Mouse (Mus musculus): ENCODE measurements around the gene Pdgfc. TPM values are rescaled to one million over a fixed set of nuclear protein-coding genes. Genes with fewer than 3 reads are reported as not detected.

Pdgfc gene
- polyA plus RNA-seq, 1 experiment = 6.2 TPM

- TF ChIP-seq POLR2A (IDR thresholded peaks at IDR 0.05; ENCODE audit: borderline replicate concordance, extremely low read depth, insufficient read depth, insufficient read length, poor library complexity, severe bottlenecking) (no peak), CTCF (IDR thresholded peaks at IDR 0.05; ENCODE audit: borderline replicate concordance, extremely low read depth, insufficient read depth, insufficient read length) (no peak)
- no peak for DNase-seq (ENCODE audit: low read depth)
Measured at GRCm38 (mm10) chr3:81029909-81030308, 6.3 kb upstream of the Pdgfc start.

- no peak for TF ChIP-seq CTCF (IDR thresholded peaks at IDR 0.05; ENCODE audit: borderline replicate concordance, extremely low read depth, insufficient read depth, insufficient read length)
- TF ChIP-seq POLR2A (IDR thresholded peaks at IDR 0.05; ENCODE audit: borderline replicate concordance, extremely low read depth, insufficient read depth, insufficient read length, poor library complexity, severe bottlenecking) = no peak
- DNase-seq (ENCODE audit: low read depth) = no peak
Measured at GRCm38 (mm10) chr3:81030311-81030710, 5.9 kb upstream of the Pdgfc start.

GRCm38 (mm10) chr3:81032014-81032413, 4.2 kb upstream of the Pdgfc start:
- TF ChIP-seq POLR2A (IDR thresholded peaks at IDR 0.05; ENCODE audit: borderline replicate concordance, extremely low read depth, insufficient read depth, insufficient read length, poor library complexity, severe bottlenecking) (no peak), CTCF (IDR thresholded peaks at IDR 0.05; ENCODE audit: borderline replicate concordance, extremely low read depth, insufficient read depth, insufficient read length) (no peak)
- DNase-seq (ENCODE audit: low read depth) = no peak

- TF ChIP-seq POLR2A (IDR thresholded peaks at IDR 0.05; ENCODE audit: borderline replicate concordance, extremely low read depth, insufficient read depth, insufficient read length, poor library complexity, severe bottlenecking) = no peak
- TF ChIP-seq CTCF (IDR thresholded peaks at IDR 0.05; ENCODE audit: borderline replicate concordance, extremely low read depth, insufficient read depth, insufficient read length) = no peak
- DNase-seq (ENCODE audit: low read depth) = no peak
Measured at GRCm38 (mm10) chr3:81034336-81035102, 1.7 kb upstream of the Pdgfc start.

GRCm38 (mm10) chr3:81036554-81037311, 517 bp downstream of the Pdgfc start:
- peak; percentile 80 for DNase-seq (ENCODE audit: low read depth)
- TF ChIP-seq CTCF (IDR thresholded peaks at IDR 0.05; ENCODE audit: borderline replicate concordance, extremely low read depth, insufficient read depth, insufficient read length) = no peak
- 0 out of 2 replicates have a peak, but pooled peaks have one; percentile 10 for TF ChIP-seq POLR2A (IDR thresholded peaks at IDR 0.05; ENCODE audit: borderline replicate concordance, extremely low read depth, insufficient read depth, insufficient read length, poor library complexity, severe bottlenecking)

- DNase-seq (ENCODE audit: low read depth) = peak; percentile 74
- TF ChIP-seq POLR2A (IDR thresholded peaks at IDR 0.05; ENCODE audit: borderline replicate concordance, extremely low read depth, insufficient read depth, insufficient read length, poor library complexity, severe bottlenecking) = no peak
Measured at GRCm38 (mm10) chr3:81037312-81037859, 1.2 kb downstream of the Pdgfc start.

GRCm38 (mm10) chr3:81039131-81039653, 3.0 kb downstream of the Pdgfc start:
- DNase-seq (ENCODE audit: low read depth) = peak; percentile 84
- TF ChIP-seq CTCF (IDR thresholded peaks at IDR 0.05; ENCODE audit: borderline replicate concordance, extremely low read depth, insufficient read depth, insufficient read length) (peak; percentile 25; the same call in 1 of the 2 replicates), POLR2A (IDR thresholded peaks at IDR 0.05; ENCODE audit: borderline replicate concordance, extremely low read depth, insufficient read depth, insufficient read length, poor library complexity, severe bottlenecking) (no peak)

GRCm38 (mm10) chr3:81044653-81045343, 8.6 kb downstream of the Pdgfc start:
- DNase-seq (ENCODE audit: low read depth) = peak; percentile 81
- TF ChIP-seq POLR2A (IDR thresholded peaks at IDR 0.05; ENCODE audit: borderline replicate concordance, extremely low read depth, insufficient read depth, insufficient read length, poor library complexity, severe bottlenecking) (no peak), CTCF (IDR thresholded peaks at IDR 0.05; ENCODE audit: borderline replicate concordance, extremely low read depth, insufficient read depth, insufficient read length) (no peak)

GRCm38 (mm10) chr3:81045344-81046050, 9.3 kb downstream of the Pdgfc start:
- DNase-seq (ENCODE audit: low read depth) = peak; percentile 39
- TF ChIP-seq CTCF (IDR thresholded peaks at IDR 0.05; ENCODE audit: borderline replicate concordance, extremely low read depth, insufficient read depth, insufficient read length) = no peak
- no peak for TF ChIP-seq POLR2A (IDR thresholded peaks at IDR 0.05; ENCODE audit: borderline replicate concordance, extremely low read depth, insufficient read depth, insufficient read length, poor library complexity, severe bottlenecking)

Data from brain, embryonic 14.5 days (tissue).